Mouse (Mus musculus) cerebellum, adult 2 months (tissue): ENCODE measurements at regions not wholly inside any gene's neighbourhood (a gene's known extent, or its start where the extent isn't known, plus 50 kb on each side); places are given as distances from the start of the nearest gene placed in this dataset.

ENCODE experiments used
- DNase-seq, 2 experiments: peaks; one replicate each; pipeline ENCODE4 v3.0.0; 2021
- H3K27ac ChIP-seq: fragments of 200-500 bp; 2 replicates; pipeline ENCODE4 v1.5.1; 2012; ENCODE audit warnings: low read length, control low read depth, inconsistent platforms; ENCODE audit not compliant: insufficient read depth
- H3K27me3 ChIP-seq: fragments of 200-500 bp; 2 replicates; pipeline ENCODE4 v1.6.1; 2012; ENCODE audit warnings: inconsistent platforms, mild to moderate bottlenecking, low read length, moderate library complexity; ENCODE audit not compliant: control insufficient read depth, insufficient read depth
- H3K4me1 ChIP-seq: fragments of 200-500 bp; 2 replicates; pipeline ENCODE4 v1.6.1; 2011; ENCODE audit warnings: low read length; ENCODE audit not compliant: control insufficient read depth, insufficient read depth
- H3K4me3 ChIP-seq: fragments of 200-500 bp; replicated peaks from 2 replicates; pipeline ENCODE3; 2011; ENCODE audit warnings: mild to moderate bottlenecking, low read depth, low read length, control low read depth; ENCODE audit not compliant: insufficient read depth
- CTCF ChIP-seq: fragments of 200-500 bp; IDR thresholded peaks from 2 replicates; pipeline ENCODE4 v1.5.1; 2011; ENCODE audit warnings: low read depth, mild to moderate bottlenecking, control low read depth, low read length, moderate library complexity, borderline replicate concordance; ENCODE audit not compliant: insufficient read depth
- POLR2A ChIP-seq: fragments of 200-500 bp; IDR thresholded peaks from 2 replicates; pipeline ENCODE4 v1.6.1; 2011; ENCODE audit warnings: low read length, control low read depth, borderline replicate concordance; ENCODE audit not compliant: insufficient read depth
- WGBS: fragments of 180-500 bp; shearing (Covaris S2); methylation state at CpG from one replicate; pipeline ENCODE4 v1.1.7; 2018; 5-methylcytosine and 5-hydroxymethylcytosine counted together

GRCm38 (mm10) chr10:99576301-99576700, 183.2 kb downstream of the Csl start:
- Histone ChIP-seq H3K4me3 (no peak overlapping the region), H3K27me3 (no peaks in the 10 kb centered on the region), H3K27ac (no peak overlapping the region), H3K4me1 (no peaks in the 10 kb centered on the region)
- WGBS: 78% methylated on average over 5 of the region's 5 CpGs
- no peak for TF ChIP-seq POLR2A
- no peak for TF ChIP-seq CTCF
- DNase-seq: no peak

GRCm38 (mm10) chr10:99577041-99577681, 182.3 kb downstream of the Csl start:
- peak; percentile 42 to 44 for DNase-seq
- Histone ChIP-seq H3K27me3 (no peaks in the 10 kb centered on the region), H3K4me3 (no peak overlapping the region), H3K27ac (no peak overlapping the region), H3K4me1 (no peaks in the 10 kb centered on the region)
- peak; percentile 89 for TF ChIP-seq CTCF
- TF ChIP-seq POLR2A: no peak
- 29% methylated on average over 12 of the region's 12 CpGs for WGBS

DNA sequence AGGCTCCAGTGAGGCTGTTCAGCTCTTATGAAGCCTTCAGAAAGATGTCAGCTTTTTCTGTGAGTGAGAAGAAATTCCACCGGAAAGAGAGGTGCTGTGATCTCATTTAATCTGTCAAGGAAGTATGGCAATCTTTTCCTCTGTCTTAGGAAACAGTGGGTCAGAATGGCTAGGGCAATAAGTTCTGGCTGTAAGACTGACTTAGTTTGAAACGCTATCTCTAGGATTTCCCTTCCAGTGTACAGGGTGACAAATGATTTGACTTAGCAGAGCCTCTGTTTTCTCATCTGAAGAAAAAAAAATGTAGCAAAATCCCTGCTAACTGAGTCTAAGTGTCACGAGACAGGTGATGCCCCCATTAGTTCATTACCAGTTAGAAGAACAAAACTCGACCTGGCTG, 181.1 kb downstream of the Csl start:
- no peaks in the 10 kb centered on the region for H3K27me3 ChIP-seq
- no peaks in the 10 kb centered on the region for H3K4me1 ChIP-seq
- H3K27ac ChIP-seq: no peak overlapping the region
- no peak overlapping the region for H3K4me3 ChIP-seq
- 71% methylated on average over 4 of the region's 4 CpGs for WGBS
- TF ChIP-seq POLR2A: no peak
- no peak for TF ChIP-seq CTCF
- DNase-seq: no peak

- no peak for DNase-seq
- no peak overlapping the region for H3K27ac ChIP-seq
- H3K4me3 ChIP-seq: no peak overlapping the region
- H3K27me3 ChIP-seq: no peaks in the 10 kb centered on the region
- 37% methylated on average over 8 of the region's 8 CpGs for WGBS
- TF ChIP-seq CTCF: no peak
- no peak for TF ChIP-seq POLR2A
- H3K4me1 ChIP-seq: no peaks in the 10 kb centered on the region
Measured at GRCm38 (mm10) chr10:99580191-99580590, 179.3 kb downstream of the Csl start.

- DNase-seq: no peak
- TF ChIP-seq POLR2A (no peak), CTCF (no peak)
- Histone ChIP-seq H3K27me3 (no peaks in the 10 kb centered on the region), H3K27ac (no peak overlapping the region), H3K4me3 (no peak overlapping the region), H3K4me1 (no peaks in the 10 kb centered on the region)
- 96% methylated on average over 8 of the region's 8 CpGs for WGBS
Measured at GRCm38 (mm10) chr10:99581074-99581473, 178.4 kb downstream of the Csl start.

- H3K4me3 ChIP-seq: no peak overlapping the region
- no peak overlapping the region for H3K27ac ChIP-seq
- no peak for TF ChIP-seq CTCF
- TF ChIP-seq POLR2A: no peak
- no peaks in the 10 kb centered on the region for H3K4me1 ChIP-seq
- 86% methylated on average over 2 of the region's 2 CpGs for WGBS
- no peak for DNase-seq
- H3K27me3 ChIP-seq: no peaks in the 10 kb centered on the region
Measured at GRCm38 (mm10) chr10:99584855-99585254, 174.6 kb downstream of the Csl start.

DNA sequence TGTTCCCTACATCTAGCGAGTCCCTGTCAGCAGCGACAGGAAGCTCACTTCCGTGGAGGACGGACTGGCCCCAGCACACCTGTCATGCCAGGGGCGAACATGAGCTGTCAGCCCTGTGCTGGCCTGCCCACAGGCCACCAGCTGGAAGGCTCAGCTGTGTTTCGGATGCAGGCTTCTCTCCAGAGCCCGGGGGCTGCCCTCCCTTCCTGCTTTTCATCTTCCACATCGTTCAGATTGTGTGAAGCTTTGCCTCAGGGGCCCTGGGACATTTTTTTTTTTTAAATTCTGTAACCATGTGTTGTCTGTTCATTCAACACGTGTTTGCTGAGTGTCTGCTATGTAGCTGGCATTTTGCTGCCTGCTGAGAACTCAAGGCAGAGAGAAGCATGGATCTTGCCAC, 167.2 kb downstream of the Csl start:
- Histone ChIP-seq H3K27me3 (no peaks in the 10 kb centered on the region), H3K4me3 (no peak overlapping the region), H3K27ac (no peak overlapping the region), H3K4me1 (no peaks in the 10 kb centered on the region)
- peak in 1 of 2 experiments; percentile 14 for DNase-seq
- TF ChIP-seq CTCF (no peak), POLR2A (no peak)
- WGBS: 6% methylated on average over 9 of the region's 9 CpGs

- H3K27ac ChIP-seq: no peak overlapping the region
- no peaks in the 10 kb centered on the region for H3K4me1 ChIP-seq
- no peak for DNase-seq
- no peak for TF ChIP-seq POLR2A
- no peak for TF ChIP-seq CTCF
- no peak overlapping the region for H3K4me3 ChIP-seq
- no peaks in the 10 kb centered on the region for H3K27me3 ChIP-seq
- WGBS: 87% methylated on average over 14 of the region's 14 CpGs
Measured at GRCm38 (mm10) chr10:99595659-99596058, 163.8 kb downstream of the Csl start.
